9 mouse cellular contexts compared by ENCODE assay signal in genomic region chr13:101631561-101631960, GRCm38 (mm10).
DNase-seq lines count a peak whose midpoint lies in the region.
"Had no signal": no experiment of that assay in that cellular context is flagged by ENCODE, and none has a peak within 500 bp of the region (broad histone marks: within the 10 kb centered on the region; RNA-seq: fewer than 3 reads in every experiment).

No protein-coding gene starts in this region.

- WGBS in limb, embryonic 10.5 days = 88% methylated on average over 7 of the region's 7 CpGs

- no peaks in the 10 kb centered on the region for H3K4me1 ChIP-seq in limb, embryonic 10.5 days

- no peak overlapping the region for H3K27ac ChIP-seq in limb, embryonic 10.5 days

- no peaks in the 10 kb centered on the region for H3K27me3 ChIP-seq in limb, embryonic 10.5 days (ENCODE audit: low read depth, poor library complexity, severe bottlenecking)

- no peaks in the 10 kb centered on the region for H3K9me3 ChIP-seq in limb, embryonic 10.5 days (replicated peaks)

- intact Hi-C loops in left cerebral cortex, postnatal 25 days (cut with DNase I) = no loop called here

- DNase-seq in embryo, embryonic 10 days (ENCODE audit: low spot score) = peak; percentile 16
- DNase-seq in embryo, embryonic 11 days = no peak
- peak; percentile 3 for DNase-seq in ES-CJ7 (ENCODE audit: low read depth, low spot score)
- peak; percentile 10 for DNase-seq in kidney, postnatal 14 days
- peak; percentile 9 to 69 for DNase-seq in left cerebral cortex, postnatal 25 days (ENCODE audit: low spot score in 2 of 2)
- no peak for DNase-seq in limb, embryonic 10.5 days (ENCODE audit: low spot score)
- DNase-seq in gastrocnemius, adult 8-10 months (ENCODE audit: low spot score in 2 of 2) = no peak
- no peak for DNase-seq in lung, postnatal 14 days
- DNase-seq: lung, embryonic 14.5 days had no signal

- no peak overlapping the region for H3K4me3 ChIP-seq in limb, embryonic 10.5 days

- H3K36me3 ChIP-seq in limb, embryonic 10.5 days = no peaks in the 10 kb centered on the region

Comparison
In these comparisons a context has a peak if more than half of its experiments do, and no peak if none do; other contexts are left out.
1. DNase-seq: peak in embryo, embryonic 10 days (single experiment), ES-CJ7 (single experiment), kidney, postnatal 14 days (single experiment) and left cerebral cortex, postnatal 25 days (2 of 2); none in embryo, embryonic 11 days (single experiment), limb, embryonic 10.5 days (single experiment), gastrocnemius, adult 8-10 months (0 of 2) and lung, postnatal 14 days (single experiment).